Mouse (Mus musculus) testis, adult 2 months (tissue): ENCODE data around the gene Itgb5. TPM values are rescaled to one million over a fixed set of nuclear protein-coding genes. Genes with fewer than 3 reads are reported as not detected.

Experiments used
- H3K27ac ChIP-seq: fragments of 200-500 bp; 2 replicates; pipeline ENCODE4 v1.5.1; 2012; ENCODE audit warnings: low read depth, low read length; ENCODE audit not compliant: control insufficient read depth, insufficient read depth
- H3K27me3 ChIP-seq: fragments of 200-500 bp; 2 replicates; pipeline ENCODE4 v1.6.1; 2012; ENCODE audit warnings: mild to moderate bottlenecking, low read length, moderate library complexity; ENCODE audit not compliant: control insufficient read depth, insufficient read depth
- H3K36me3 ChIP-seq: fragments of 200-500 bp; 2 replicates; pipeline ENCODE4 v1.6.1; 2012; ENCODE audit warnings: mild to moderate bottlenecking, low read length; ENCODE audit not compliant: control insufficient read depth, insufficient read depth
- H3K4me1 ChIP-seq: fragments of 200-500 bp; 2 replicates; pipeline ENCODE4 v1.6.1; 2012; ENCODE audit warnings: low read length; ENCODE audit not compliant: control insufficient read depth, insufficient read depth
- H3K4me3 ChIP-seq: fragments of 200-500 bp; 2 replicates; pipeline ENCODE4 v1.5.1; 2012; ENCODE audit warnings: low read depth, mild to moderate bottlenecking, low read length, moderate library complexity, mixed read lengths; ENCODE audit not compliant: control insufficient read depth
- CTCF ChIP-seq: fragments of 200-500 bp; IDR thresholded peaks from 2 replicates; pipeline ENCODE4 v1.5.1; 2012; ENCODE audit warnings: low read depth, mild to moderate bottlenecking, inconsistent platforms, low read length, moderate library complexity; ENCODE audit not compliant: control insufficient read depth, insufficient read depth, insufficient replicate concordance
- POLR2A ChIP-seq: fragments of 200-500 bp; IDR thresholded peaks from 2 replicates; pipeline ENCODE4 v1.6.1; 2012; ENCODE audit warnings: low read depth, mild to moderate bottlenecking, inconsistent platforms, low read length, moderate library complexity; ENCODE audit not compliant: control insufficient read depth
- polyA plus RNA-seq: library from polyadenylated mRNA; depleted of rRNA; stranded (reverse); fragments of >200 nt; gene quantifications from 2 replicates; pipeline ENCODE4 v1.2.3, GENCODE M21; 2012

Itgb5 gene
- polyA plus RNA-seq, 1 experiment: 33.0 TPM

GRCm38 (mm10) chr16:33820269-33821178 lies 8.9 kb upstream of the Itgb5 start:
- no peaks in the 10 kb centered on the region for H3K4me1 ChIP-seq
- TF ChIP-seq POLR2A: no peak
- TF ChIP-seq CTCF: peak; percentile 39; the same call in 1 of the 2 replicates
- no peak overlapping the region for H3K27ac ChIP-seq
- H3K27me3 ChIP-seq: no peaks in the 10 kb centered on the region
- no peaks in the 10 kb centered on the region for H3K36me3 ChIP-seq
- no peak overlapping the region for H3K4me3 ChIP-seq

- Histone ChIP-seq H3K27me3 (no peaks in the 10 kb centered on the region), H3K4me3 (no peak overlapping the region), H3K27ac (no peak overlapping the region), H3K36me3 (no peaks in the 10 kb centered on the region), H3K4me1 (no peaks in the 10 kb centered on the region; the same call in 1 of the 2 replicates)
- no peak for TF ChIP-seq POLR2A
- TF ChIP-seq CTCF: no peak
These were observed 4.9 kb upstream of the Itgb5 start for GRCm38 (mm10) chr16:33824603-33825002.

GRCm38 (mm10) chr16:33828496-33828895 lies 969 bp upstream of the Itgb5 start:
- no peaks in the 10 kb centered on the region for H3K27me3 ChIP-seq
- no peaks in the 10 kb centered on the region; the same call in 1 of the 2 replicates for H3K4me1 ChIP-seq
- H3K36me3 ChIP-seq: no peaks in the 10 kb centered on the region
- H3K27ac ChIP-seq: no peak overlapping the region
- H3K4me3 ChIP-seq: no peak overlapping the region
- TF ChIP-seq POLR2A (no peak), CTCF (no peak)

- peak overlapping the region; percentile 7 for H3K27ac ChIP-seq
These were observed 512 bp downstream of the Itgb5 start for GRCm38 (mm10) chr16:33829842-33830511.

GRCm38 (mm10) chr16:33830512-33831105 lies 1.1 kb downstream of the Itgb5 start:
- Histone ChIP-seq H3K4me3 (peak overlapping the region; percentile 71), H3K4me1 (peaks cover 10% of the 10 kb centered on the region), H3K27ac (no peak overlapping the region), H3K36me3 (no peaks in the 10 kb centered on the region), H3K27me3 (no peaks in the 10 kb centered on the region)
- TF ChIP-seq CTCF: no peak

More at GRCm38 (mm10) chr16:33829842-33830511, 512 bp downstream of the Itgb5 start:
- Histone ChIP-seq H3K36me3 (no peaks in the 10 kb centered on the region), H3K4me1 (peaks cover 10% of the 10 kb centered on the region), H3K4me3 (peak overlapping the region; percentile 71), H3K27me3 (no peaks in the 10 kb centered on the region)
- TF ChIP-seq POLR2A (no peak), CTCF (no peak)

GRCm38 (mm10) chr16:33832057-33832456 lies 2.6 kb downstream of the Itgb5 start:
- H3K36me3 ChIP-seq: no peaks in the 10 kb centered on the region
- H3K4me1 ChIP-seq: peaks cover 10% of the 10 kb centered on the region
- H3K4me3 ChIP-seq: no peak overlapping the region
- no peak overlapping the region for H3K27ac ChIP-seq
- TF ChIP-seq CTCF: no peak
- no peak for TF ChIP-seq POLR2A
- H3K27me3 ChIP-seq: no peaks in the 10 kb centered on the region

GRCm38 (mm10) chr16:33832728-33833428 lies 3.4 kb downstream of the Itgb5 start:
- H3K4me1 ChIP-seq: peaks cover 10% of the 10 kb centered on the region
- H3K27ac ChIP-seq: no peak overlapping the region
- H3K27me3 ChIP-seq: no peaks in the 10 kb centered on the region
- H3K36me3 ChIP-seq: no peaks in the 10 kb centered on the region
- no peak overlapping the region for H3K4me3 ChIP-seq
- no peak for TF ChIP-seq CTCF
- TF ChIP-seq POLR2A: no peak
